Comparison of ENCODE assay signal across 8 mouse cellular contexts in the genomic region with DNA sequence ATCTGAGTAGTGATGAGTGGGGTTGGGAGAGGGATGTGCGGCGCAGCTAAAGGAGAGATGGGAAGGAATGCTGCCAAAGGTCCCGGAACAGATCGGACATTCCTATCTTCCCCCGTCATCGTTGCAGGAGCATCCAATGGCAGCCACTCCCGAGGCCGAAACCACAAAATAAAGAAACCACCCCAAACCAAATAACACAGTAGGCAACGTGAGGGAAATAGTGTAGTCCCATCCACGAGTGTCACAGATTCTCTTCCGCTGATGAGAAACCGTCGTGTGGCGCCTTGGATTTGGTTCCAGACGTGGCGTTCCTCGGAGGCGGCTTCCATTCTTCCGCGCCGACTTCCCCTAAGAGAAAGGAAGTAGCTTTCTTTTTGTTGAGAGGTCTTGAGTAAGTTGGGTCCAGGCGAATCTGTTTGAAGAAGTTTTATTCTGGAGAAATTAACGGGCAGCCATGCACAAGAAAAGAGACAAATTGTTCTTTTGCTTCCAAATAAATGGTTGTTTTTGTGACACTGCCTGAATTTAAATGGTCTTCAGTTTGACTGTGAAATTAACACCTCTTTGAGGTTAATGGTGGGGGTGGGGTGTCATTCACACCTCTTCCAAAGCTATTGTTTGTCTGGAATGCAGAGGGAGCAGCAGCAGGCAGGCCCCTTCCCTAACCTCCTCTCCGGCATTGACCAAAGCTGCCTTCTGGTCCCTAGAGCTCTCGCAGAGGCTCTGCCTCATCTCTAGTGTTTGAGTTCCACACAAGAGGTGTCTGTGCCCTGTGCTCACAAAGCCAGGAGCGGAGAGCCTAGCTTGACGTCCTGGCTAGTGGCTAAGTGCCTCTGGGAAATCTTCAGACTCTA.
DNase-seq lines count a peak whose midpoint lies in the region.

No protein-coding gene starts in this region.

- peaks cover 10% of the 10 kb centered on the region for H3K4me1 ChIP-seq in limb, embryonic 10.5 days

- DNase-seq in heart, adult 18-20 months = peak; percentile 6 to 13
- DNase-seq in heart, adult 8-10 months (ENCODE audit: low spot score) = no peak
- DNase-seq in NIH3T3 (ENCODE audit: low read depth) = peak; percentile 65
- DNase-seq in gastrocnemius, postnatal 10 days = peak; percentile 9
- peak; percentile 43 for DNase-seq in limb, embryonic 10.5 days (ENCODE audit: low spot score)
- peak; percentile 47 for DNase-seq in neural tube, embryonic 10.5 days (ENCODE audit: extremely low spot score, low spot score)
- no peak for DNase-seq in frontal cortex, postnatal 10 days (ENCODE audit: low spot score in 2 of 2)
- DNase-seq in layer of hippocampus, adult 18-20 months (ENCODE audit: low spot score in 2 of 2) = no peak

- peak overlapping the region; percentile 42 for H3K4me3 ChIP-seq in limb, embryonic 10.5 days

- no peaks in the 10 kb centered on the region for H3K9me3 ChIP-seq in limb, embryonic 10.5 days (replicated peaks)

- no peak overlapping the region for H3K27ac ChIP-seq in limb, embryonic 10.5 days

- peaks cover 52% of the 10 kb centered on the region for H3K27me3 ChIP-seq in limb, embryonic 10.5 days (ENCODE audit: low read depth, poor library complexity, severe bottlenecking)

- no peaks in the 10 kb centered on the region for H3K36me3 ChIP-seq in limb, embryonic 10.5 days

- WGBS in limb, embryonic 10.5 days = 3% methylated on average over 27 of the region's 27 CpGs

Comparison
In these comparisons a context has a peak if more than half of its experiments do, and no peak if none do; other contexts are left out.
1. DNase-seq: peak in heart, adult 18-20 months (2 of 2), NIH3T3 (single experiment), gastrocnemius, postnatal 10 days (single experiment), limb, embryonic 10.5 days (single experiment) and neural tube, embryonic 10.5 days (single experiment); none in heart, adult 8-10 months (single experiment), frontal cortex, postnatal 10 days (0 of 2) and layer of hippocampus, adult 18-20 months (0 of 2).